Mouse (Mus musculus) E14TG2a.4 (cell line): ENCODE results near the gene Dpy30.

Experiments used
- CTCF ChIP-seq: conservative IDR thresholded peaks from 2 replicates; pipeline ENCODE4 v1.5.1; 2014; ENCODE audit warnings: low read length
- POU5F1 ChIP-seq: IDR thresholded peaks from 2 replicates; pipeline ENCODE4 v1.6.1; 2014; ENCODE audit warnings: low read length, borderline replicate concordance

DNA sequence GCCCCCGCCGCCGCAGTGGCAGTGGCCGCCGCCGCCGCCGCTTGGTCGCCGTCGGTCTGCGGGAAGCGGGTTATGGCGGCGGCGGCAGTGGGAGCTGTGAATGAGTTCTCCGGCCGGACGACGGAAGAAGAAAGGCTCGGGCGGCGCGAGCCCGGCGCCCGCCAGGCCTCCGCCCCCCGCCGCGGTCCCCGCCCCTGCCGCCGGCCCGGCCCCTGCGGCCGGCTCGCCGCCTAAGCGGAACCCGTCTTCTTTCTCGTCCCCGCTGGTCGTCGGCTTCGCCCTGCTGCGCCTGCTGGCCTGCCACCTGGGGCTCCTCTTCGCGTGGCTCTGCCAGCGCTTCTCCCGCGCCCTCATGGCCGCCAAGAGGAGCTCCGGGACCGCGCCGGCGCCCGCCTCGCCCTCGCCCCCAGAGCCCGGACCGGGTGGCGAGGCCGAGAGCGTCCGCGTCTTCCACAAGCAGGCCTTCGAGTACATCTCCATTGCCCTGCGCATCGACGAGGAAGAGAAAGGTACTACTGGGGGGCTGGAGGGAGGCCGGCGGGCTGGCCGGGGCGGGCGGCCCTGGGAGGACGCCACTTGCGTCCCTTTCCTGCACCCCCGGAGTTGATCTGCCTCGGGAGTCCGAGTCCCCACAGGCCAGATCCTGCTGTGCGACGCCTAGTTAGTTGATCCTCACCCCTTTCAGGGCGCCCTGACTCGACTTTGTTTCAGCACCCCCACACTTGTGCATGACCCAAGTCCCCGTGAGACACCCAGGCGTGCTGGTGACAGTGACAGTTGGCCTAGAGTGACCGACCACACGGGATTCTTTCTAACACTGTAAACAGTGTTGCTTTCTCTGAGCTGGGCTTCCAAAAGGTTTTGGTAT, 15.4 kb upstream of the Dpy30 start, which contains the start of gene Spast:
- TF ChIP-seq CTCF (no peak), POU5F1 (no peak)
